Mouse (Mus musculus) stomach, postnatal 0 days (tissue): ENCODE results near the gene Gtpbp8. TPM values are rescaled to one million over a fixed set of nuclear protein-coding genes. Genes with fewer than 3 reads are reported as not detected.

Experiments
- ATAC-seq: fragments of 200-750 bp; cut with Nextera tagmentation; 2 replicates; pipeline ENCODE4 v1.8.0; 2017; ENCODE audit not compliant: low FRiP score, low TSS enrichment
- DNase-seq: peaks from one replicate; pipeline ENCODE4 v3.0.0-alpha.2; 2016; ENCODE audit warnings: low spot score
- H3K27ac ChIP-seq: fragments of 300-500 bp; sonication (generic); replicated peaks from 2 replicates; pipeline ENCODE4 v1.5.1; 2014; ENCODE audit warnings: mild to moderate bottlenecking, control low read depth
- H3K27me3 ChIP-seq: fragments of 300-500 bp; sonication (generic); 2 replicates; pipeline ENCODE4 v1.6.1; 2014; ENCODE audit warnings: low read length; ENCODE audit not compliant: control insufficient read depth, insufficient read depth
- H3K36me3 ChIP-seq: fragments of 300-500 bp; sonication (generic); 2 replicates; pipeline ENCODE4 v1.6.1; 2014; ENCODE audit warnings: low read length, mixed read lengths; ENCODE audit not compliant: control insufficient read depth, insufficient read depth
- H3K4me1 ChIP-seq: fragments of 300-500 bp; sonication (generic); replicated peaks from 2 replicates; pipeline ENCODE4 v1.6.1; 2014; ENCODE audit warnings: antibody characterized with exemption; ENCODE audit not compliant: control insufficient read depth, insufficient read depth
- H3K4me2 ChIP-seq: fragments of 300-500 bp; sonication (generic); replicated peaks from 2 replicates; pipeline ENCODE4 v1.6.1; 2014; ENCODE audit warnings: low read depth, mild to moderate bottlenecking, control low read depth, moderate library complexity
- H3K4me3 ChIP-seq: fragments of 300-500 bp; sonication (generic); 2 replicates; pipeline ENCODE4 v1.5.1; 2014; ENCODE audit warnings: low read depth, low read length, control low read depth
- H3K9ac ChIP-seq: fragments of 300-500 bp; sonication (generic); 2 replicates; pipeline ENCODE4 v1.6.1; 2014; ENCODE audit warnings: mild to moderate bottlenecking, low read length, control low read depth, mixed read lengths
- H3K9me3 ChIP-seq: fragments of 300-500 bp; sonication (generic); 2 replicates; pipeline ENCODE4 v1.6.1; 2016; ENCODE audit warnings: low read length; ENCODE audit not compliant: control insufficient read depth
- CTCF ChIP-seq: IDR thresholded peaks from 2 replicates; pipeline ENCODE4 v1.5.1; 2016; ENCODE audit warnings: antibody characterized with exemption, low read depth, mild to moderate bottlenecking, moderate library complexity
- EP300 ChIP-seq: optimal IDR thresholded peaks from 2 replicates; pipeline ENCODE3; 2016; ENCODE audit warnings: antibody characterized with exemption
- WGBS: fragments of 180-500 bp; shearing (Covaris S2); extraction: QIAGEN DNeasy Blood & Tissue Kit; methylation state at CpG from one replicate; pipeline ENCODE4 v1.1.7; 2014; 5-methylcytosine and 5-hydroxymethylcytosine counted together
- polyA plus RNA-seq: library from polyadenylated mRNA; unstranded; fragments of >200 nt; fragmentation: Nextera tagmentation; extraction: Ambion mirVana; gene quantifications from 2 replicates; pipeline ENCODE4 v1.2.1, GENCODE M21; 2015

The Gtpbp8 gene
- polyA plus RNA-seq, 1 experiment from 2014 or later: 19.8 TPM

GRCm38 (mm10) chr16:44774201-44774600 is 28.0 kb upstream of the Gtpbp8 start:
- Histone ChIP-seq H3K9me3 (no peaks in the 10 kb centered on the region), H3K27me3 (no peaks in the 10 kb centered on the region), H3K36me3 (no peaks in the 10 kb centered on the region), H3K4me2 (no peak overlapping the region), H3K4me3 (no peak overlapping the region), H3K9ac (no peak overlapping the region), H3K4me1 (no peaks in the 10 kb centered on the region), H3K27ac (no peak overlapping the region)
- no peak for DNase-seq
- ATAC-seq: no peak
- TF ChIP-seq EP300 (no peak), CTCF (no peak)
- WGBS: 83% methylated on average over 6 of the region's 6 CpGs

- Histone ChIP-seq H3K36me3 (no peaks in the 10 kb centered on the region), H3K27me3 (no peaks in the 10 kb centered on the region)
These were observed 27.5 kb upstream of the Gtpbp8 start for GRCm38 (mm10) chr16:44773673-44774072.

GRCm38 (mm10) chr16:44772577-44772976 is 26.4 kb upstream of the Gtpbp8 start:
- H3K4me3 ChIP-seq: no peak overlapping the region
- no peaks in the 10 kb centered on the region for H3K27me3 ChIP-seq
- no peaks in the 10 kb centered on the region for H3K9me3 ChIP-seq
- no peak overlapping the region for H3K27ac ChIP-seq
- 64% methylated on average over 6 of the region's 6 CpGs for WGBS
- H3K36me3 ChIP-seq: no peaks in the 10 kb centered on the region
- no peak overlapping the region for H3K4me2 ChIP-seq
- TF ChIP-seq CTCF (no peak), EP300 (no peak)
- no peaks in the 10 kb centered on the region for H3K4me1 ChIP-seq
- ATAC-seq (no peak), DNase-seq (no peak)
- no peak overlapping the region for H3K9ac ChIP-seq

More at GRCm38 (mm10) chr16:44773673-44774072, 27.5 kb upstream of the Gtpbp8 start:
- WGBS: 75% methylated on average over 3 of the region's 3 CpGs
- ATAC-seq (no peak), DNase-seq (no peak)
- H3K4me2 ChIP-seq: no peak overlapping the region
- no peak overlapping the region for H3K27ac ChIP-seq
- no peak overlapping the region for H3K9ac ChIP-seq
- H3K4me3 ChIP-seq: no peak overlapping the region
- no peaks in the 10 kb centered on the region for H3K9me3 ChIP-seq
- TF ChIP-seq CTCF (no peak), EP300 (no peak)
- H3K4me1 ChIP-seq: no peaks in the 10 kb centered on the region

- H3K27ac ChIP-seq: no peak overlapping the region
- H3K4me3 ChIP-seq: no peak overlapping the region
- WGBS: 49% methylated on average over 2 of the region's 2 CpGs
- H3K27me3 ChIP-seq: no peaks in the 10 kb centered on the region
- DNase-seq (no peak), ATAC-seq (no peak)
- TF ChIP-seq EP300 (no peak), CTCF (peak; percentile 90)
- H3K4me2 ChIP-seq: no peak overlapping the region
- no peaks in the 10 kb centered on the region for H3K9me3 ChIP-seq
- no peaks in the 10 kb centered on the region for H3K4me1 ChIP-seq
- H3K36me3 ChIP-seq: no peaks in the 10 kb centered on the region
- no peak overlapping the region for H3K9ac ChIP-seq
These were observed 21.8 kb upstream of the Gtpbp8 start for GRCm38 (mm10) chr16:44767967-44768366.

GRCm38 (mm10) chr16:44767506-44767905 is 21.3 kb upstream of the Gtpbp8 start:
- H3K4me3 ChIP-seq: no peak overlapping the region
- no peak for ATAC-seq
- no peak overlapping the region for H3K4me2 ChIP-seq
- no peak for DNase-seq
- H3K9ac ChIP-seq: no peak overlapping the region
- TF ChIP-seq EP300 (no peak), CTCF (no peak)
- WGBS: 76% methylated on average over 7 of the region's 7 CpGs
- no peaks in the 10 kb centered on the region for H3K27me3 ChIP-seq
- H3K36me3 ChIP-seq: no peaks in the 10 kb centered on the region
- no peak overlapping the region for H3K27ac ChIP-seq
- H3K9me3 ChIP-seq: no peaks in the 10 kb centered on the region
- no peaks in the 10 kb centered on the region for H3K4me1 ChIP-seq

GRCm38 (mm10) chr16:44766320-44766892 is 20.2 kb upstream of the Gtpbp8 start:
- WGBS: 82% methylated on average over 9 of the region's 9 CpGs
- no peak overlapping the region for H3K27ac ChIP-seq
- no peak for TF ChIP-seq CTCF
- TF ChIP-seq EP300: no peak
- H3K36me3 ChIP-seq: no peaks in the 10 kb centered on the region
- no peak overlapping the region for H3K4me3 ChIP-seq
- DNase-seq (no peak), ATAC-seq (no peak)
- H3K4me1 ChIP-seq: no peaks in the 10 kb centered on the region
- H3K4me2 ChIP-seq: no peak overlapping the region
- H3K9ac ChIP-seq: no peak overlapping the region
- H3K9me3 ChIP-seq: no peaks in the 10 kb centered on the region
- no peaks in the 10 kb centered on the region for H3K27me3 ChIP-seq
